Mouse (Mus musculus): ENCODE data around the gene Fkbp6.

The Fkbp6 gene

DNA sequence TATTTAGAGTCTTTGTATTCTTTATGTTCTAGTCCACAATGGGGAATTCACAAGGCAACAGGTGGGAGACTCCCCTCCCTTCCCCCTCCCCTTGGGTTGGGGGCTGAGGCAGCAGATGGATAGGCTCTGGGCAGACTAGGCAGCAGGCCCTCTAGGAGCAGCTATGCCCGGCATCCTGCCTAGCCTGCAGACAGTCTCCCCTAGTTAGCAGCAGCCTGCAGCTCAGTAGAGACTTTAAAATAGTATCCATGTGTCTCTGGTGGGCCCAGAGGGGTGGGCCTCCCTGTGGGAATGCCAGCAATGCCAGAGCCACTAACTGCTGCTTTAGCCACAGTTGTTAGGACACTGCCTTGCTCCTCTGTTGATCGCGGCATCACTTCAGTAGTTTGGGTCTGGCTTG is 107.2 kb downstream of the Fkbp6 start:
- no peak for ATAC-seq (ENCODE audit: insufficient number of reproducible peaks, low FRiP score, low TSS enrichment)

DNA sequence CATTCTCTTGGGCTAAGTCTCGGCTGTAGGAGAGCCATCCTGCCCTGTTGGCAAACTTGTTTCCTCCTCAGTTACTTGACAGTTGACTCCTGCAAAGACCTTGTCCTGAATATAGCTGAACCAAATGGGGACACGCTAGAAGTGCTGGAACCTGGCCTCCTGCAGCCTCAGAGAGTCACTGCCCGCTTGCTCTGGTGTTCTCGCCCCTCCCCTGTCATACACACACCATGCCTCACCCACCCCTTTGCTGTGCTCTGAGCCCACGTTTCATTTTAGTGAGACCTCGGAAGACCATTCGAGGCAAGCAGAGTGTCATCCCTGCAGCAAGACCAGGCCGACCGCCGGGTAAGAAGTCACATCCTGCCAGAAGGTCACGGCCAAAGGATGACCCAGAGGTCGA is 107.7 kb downstream of the Fkbp6 start:
- ATAC-seq (ENCODE audit: insufficient number of reproducible peaks, low FRiP score, low TSS enrichment): no peak
